Comparison of ENCODE assay signal across 8 mouse cellular contexts in the genomic region with DNA sequence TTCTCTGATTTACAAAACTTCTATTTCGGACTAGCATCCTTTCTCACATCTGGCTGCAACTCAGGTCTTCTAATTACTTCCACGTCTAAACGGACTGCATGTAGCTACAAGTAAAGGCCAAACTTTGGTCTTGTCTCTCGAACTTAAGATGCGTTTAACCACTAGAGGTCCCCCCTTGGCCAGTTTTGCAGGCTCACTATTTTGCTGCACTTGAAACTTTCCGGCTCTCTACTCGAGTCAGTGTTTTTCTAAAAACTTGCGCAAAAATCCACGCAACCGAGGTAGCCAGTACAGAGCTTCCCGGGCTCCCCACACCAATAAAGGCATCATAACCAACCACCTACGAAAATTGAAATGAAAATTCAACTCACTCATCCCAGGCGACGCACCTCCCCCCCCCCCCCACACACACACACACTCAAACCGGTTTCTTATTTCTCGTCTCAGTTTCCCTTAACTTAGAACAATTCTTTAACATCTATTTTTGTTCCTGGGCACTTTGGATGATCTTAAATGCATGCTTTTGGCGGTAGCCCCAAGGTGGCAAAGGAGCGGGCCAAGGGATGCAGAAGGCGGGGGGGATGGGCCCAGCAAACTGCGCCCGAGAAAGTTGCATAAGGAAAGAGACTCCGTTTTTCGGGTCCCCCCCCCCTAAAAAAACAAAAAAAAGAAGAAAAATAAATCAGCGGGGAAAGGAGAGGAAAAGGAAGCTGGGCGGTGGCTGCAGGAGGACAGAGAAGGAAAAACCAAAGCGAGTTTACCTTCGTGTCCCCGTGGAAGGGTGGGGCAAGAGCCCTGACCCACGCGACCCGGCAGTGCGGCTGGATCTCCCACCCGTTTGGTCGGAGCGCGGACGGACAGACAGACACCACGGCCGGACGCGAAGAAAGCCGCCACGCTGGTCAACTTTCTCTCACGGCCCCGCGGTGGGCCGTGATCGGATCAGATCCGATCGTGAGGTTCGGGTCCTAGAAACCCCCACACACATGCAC. TPM values are rescaled to one million over a fixed set of nuclear protein-coding genes. Genes with fewer than 3 reads are reported as not detected.
DNase-seq lines count a peak whose midpoint lies in the region; ATAC-seq lines count a peak whose summit lies in the region.

No protein-coding gene starts in this region.

- peak overlapping the region; percentile 84 for H3K4me2 ChIP-seq in heart, embryonic 12.5 days
- H3K4me2 ChIP-seq in kidney, embryonic 16.5 days (replicated peaks; ENCODE audit: low read depth, low read length) = peak overlapping the region; percentile 90

- H3K27ac ChIP-seq in heart, embryonic 12.5 days (ENCODE audit: poor library complexity, severe bottlenecking) = peak overlapping the region; percentile 92
- peak overlapping the region; percentile 94 for H3K27ac ChIP-seq in kidney, embryonic 16.5 days (ENCODE audit: low read length)

- H3K27me3 ChIP-seq in heart, embryonic 12.5 days (replicated peaks) = no peaks in the 10 kb centered on the region
- H3K27me3 ChIP-seq in kidney, embryonic 16.5 days (ENCODE audit: insufficient read depth, low read length) = no peaks in the 10 kb centered on the region

- peak; percentile 87 to 91 for DNase-seq in B cell, adult 2 months
- peak; percentile 95 for DNase-seq in brain, adult 2 months (ENCODE audit: low read depth, low spot score)
- DNase-seq in fat pad, adult 2 months (ENCODE audit: extremely low read depth, low read depth, low spot score) = peak; percentile 55
- DNase-seq in liver = peak; percentile 72
- peak; percentile 50 to 71 for DNase-seq in monocyte, adult 2 months (ENCODE audit: low read depth in 1 of 2, low spot score in 2 of 2)
- peak; percentile 43 to 70 for DNase-seq in spleen, postnatal 14 days (ENCODE audit: low spot score in 2 of 2)

- H3K9me3 ChIP-seq in heart, embryonic 12.5 days (replicated peaks) = no peaks in the 10 kb centered on the region
- no peaks in the 10 kb centered on the region for H3K9me3 ChIP-seq in kidney, embryonic 16.5 days (ENCODE audit: low read length)

- peak overlapping the region; percentile 97 for H3K4me3 ChIP-seq in heart, embryonic 12.5 days
- peak overlapping the region; percentile 80 for H3K4me3 ChIP-seq in kidney, embryonic 16.5 days (ENCODE audit: low read length)

- no peaks in the 10 kb centered on the region for H3K36me3 ChIP-seq in heart, embryonic 12.5 days
- H3K36me3 ChIP-seq in kidney, embryonic 16.5 days (ENCODE audit: insufficient read depth, low read length) = no peaks in the 10 kb centered on the region

- peaks cover 15% of the 10 kb centered on the region for H3K4me1 ChIP-seq in heart, embryonic 12.5 days (replicated peaks)
- H3K4me1 ChIP-seq in kidney, embryonic 16.5 days (ENCODE audit: insufficient read depth, low read length) = 0 out of 2 replicates have a peak, but pooled peaks cover 3% of the 10 kb centered on the region

- peak overlapping the region; percentile 94 for H3K9ac ChIP-seq in heart, embryonic 12.5 days
- H3K9ac ChIP-seq in kidney, embryonic 16.5 days (replicated peaks; ENCODE audit: low read length) = peak overlapping the region; percentile 94

- no peak for ATAC-seq in heart, embryonic 12.5 days (ENCODE audit: insufficient number of reproducible peaks, low FRiP score)
- peak; percentile 14; the same call in 1 of the 2 replicates for ATAC-seq in kidney, embryonic 16.5 days (ENCODE audit: low FRiP score, low TSS enrichment)

- WGBS in heart, embryonic 12.5 days = under 1% methylated on average over 51 of the region's 51 CpGs
- under 1% methylated on average over 48 of the region's 51 CpGs for WGBS in kidney, embryonic 16.5 days

RNA-seq across cellular contexts. Expression of gene L3mbtl3, which starts 2.5 kb away (rescaled TPM):
- polyA plus RNA-seq in heart, embryonic 12.5 days (2016; fragmentation: Nextera tagmentation; extraction: Ambion mirVana) = 12.2 and 12.9 TPM in 2 replicates
- polyA plus RNA-seq in kidney, embryonic 16.5 days (2015; fragmentation: Nextera tagmentation; extraction: Ambion mirVana) = 11.8 and 13.5 TPM in 2 replicates
